Mouse (Mus musculus) hindbrain, embryonic 15.5 days (tissue): ENCODE data around the gene Fam107a. TPM values are rescaled to one million over a fixed set of nuclear protein-coding genes. Genes with fewer than 3 reads are reported as not detected.

Source experiments
- ATAC-seq: fragments of 200-750 bp; cut with Nextera tagmentation; 2 replicates; pipeline ENCODE4 v1.8.0; 2017; ENCODE audit warnings: low read depth, moderate number of reproducible peaks, moderate TSS enrichment; ENCODE audit not compliant: low FRiP score
- H3K27ac ChIP-seq: fragments of 300-500 bp; sonication (generic); replicated peaks from 2 replicates; pipeline ENCODE4 v1.5.1; 2015; ENCODE audit warnings: mild to moderate bottlenecking, inconsistent platforms
- H3K27me3 ChIP-seq: fragments of 300-500 bp; sonication (generic); 2 replicates; pipeline ENCODE4 v1.6.1; 2015; ENCODE audit warnings: control low read depth, inconsistent platforms
- H3K36me3 ChIP-seq: fragments of 300-500 bp; sonication (generic); 2 replicates; pipeline ENCODE4 v1.6.1; 2015; ENCODE audit warnings: control low read depth, inconsistent platforms
- H3K4me1 ChIP-seq: fragments of 300-500 bp; sonication (generic); replicated peaks from 2 replicates; pipeline ENCODE4 v1.6.1; 2015; ENCODE audit warnings: control low read depth, inconsistent platforms
- H3K4me2 ChIP-seq: fragments of 300-500 bp; sonication (generic); 2 replicates; pipeline ENCODE4 v1.6.1; 2015; ENCODE audit warnings: moderate library complexity, mild to moderate bottlenecking, inconsistent platforms
- H3K4me3 ChIP-seq: fragments of 300-500 bp; sonication (generic); 2 replicates; pipeline ENCODE4 v1.5.1; 2015; ENCODE audit warnings: mild to moderate bottlenecking, inconsistent platforms
- H3K9ac ChIP-seq: fragments of 300-500 bp; sonication (generic); 2 replicates; pipeline ENCODE4 v1.6.1; 2015; ENCODE audit warnings: inconsistent platforms
- H3K9me3 ChIP-seq: fragments of 300-500 bp; sonication (generic); 2 replicates; pipeline ENCODE4 v1.6.1; 2016; ENCODE audit warnings: control low read depth, inconsistent platforms
- WGBS: fragments of 180-500 bp; shearing (Covaris S2); methylation state at CpG from one replicate; pipeline ENCODE4 v1.1.7; 2015; 5-methylcytosine and 5-hydroxymethylcytosine counted together
- polyA plus RNA-seq: library from polyadenylated mRNA; unstranded; fragments of >200 nt; fragmentation: Nextera tagmentation; extraction: Ambion mirVana; gene quantifications from 2 replicates; pipeline ENCODE4 v1.2.1, GENCODE M21; 2015

Gene Fam107a
- polyA plus RNA-seq, 1 experiment from 2014 or later = 0.56 TPM

GRCm38 (mm10) chr14:8264378-8264777 lies 53.4 kb downstream of the Fam107a start:
- 94% methylated on average over 1 of the region's 1 CpGs for WGBS
- no peak overlapping the region for H3K27ac ChIP-seq
- H3K9me3 ChIP-seq = 0 out of 2 replicates have a peak, but pooled peaks cover 3% of the 10 kb centered on the region
- H3K9ac ChIP-seq = no peak overlapping the region
- no peaks in the 10 kb centered on the region for H3K27me3 ChIP-seq
- no peaks in the 10 kb centered on the region for H3K4me1 ChIP-seq
- no peak for ATAC-seq
- H3K4me2 ChIP-seq = no peak overlapping the region
- H3K4me3 ChIP-seq = no peak overlapping the region
- no peaks in the 10 kb centered on the region for H3K36me3 ChIP-seq

- no peak overlapping the region for H3K4me3 ChIP-seq
- H3K27me3 ChIP-seq = no peaks in the 10 kb centered on the region
- H3K4me2 ChIP-seq = no peak overlapping the region
- no peaks in the 10 kb centered on the region for H3K36me3 ChIP-seq
- H3K4me1 ChIP-seq = no peaks in the 10 kb centered on the region
- 0 out of 2 replicates have a peak, but pooled peaks cover 3% of the 10 kb centered on the region for H3K9me3 ChIP-seq
- 53% methylated on average over 1 of the region's 1 CpGs for WGBS
- H3K9ac ChIP-seq = no peak overlapping the region
- no peak overlapping the region for H3K27ac ChIP-seq
- ATAC-seq = no peak
Measured at GRCm38 (mm10) chr14:8262242-8262641, 55.6 kb downstream of the Fam107a start.

- WGBS = 83% methylated on average over 5 of the region's 5 CpGs
- H3K9ac ChIP-seq = no peak overlapping the region
Measured at GRCm38 (mm10) chr14:8260214-8260613, 57.6 kb downstream of the Fam107a start.

GRCm38 (mm10) chr14:8259166-8259565 lies 58.7 kb downstream of the Fam107a start, which contains the start of gene Acox2:
Gene Acox2, minus strand, starts transcription at chr14:8259353.
- ATAC-seq = no peak
- Histone ChIP-seq H3K4me3 (no peak within 1 kb of the TSS), H3K9me3 (no peaks in the 10 kb centered on the region), H3K27me3 (no peaks in the 10 kb centered on the region), H3K9ac (no peak within 1 kb of the TSS), H3K27ac (no peak within 1 kb of the TSS), H3K4me1 (no peaks in the 10 kb centered on the region), H3K4me2 (no peak within 1 kb of the TSS), H3K36me3 (no peaks in the 10 kb centered on the region)
- 87% methylated on average over 3 of the region's 3 CpGs for WGBS

More at GRCm38 (mm10) chr14:8260214-8260613, 57.6 kb downstream of the Fam107a start:
- H3K9me3 ChIP-seq = no peaks in the 10 kb centered on the region
- no peak overlapping the region for H3K27ac ChIP-seq
- no peaks in the 10 kb centered on the region for H3K27me3 ChIP-seq
- no peak overlapping the region for H3K4me3 ChIP-seq
- no peaks in the 10 kb centered on the region for H3K36me3 ChIP-seq
- ATAC-seq = no peak
- no peak overlapping the region for H3K4me2 ChIP-seq
- no peaks in the 10 kb centered on the region for H3K4me1 ChIP-seq

- ATAC-seq = no peak
- no peak overlapping the region for H3K4me2 ChIP-seq
- H3K27ac ChIP-seq = no peak overlapping the region
- H3K36me3 ChIP-seq = no peaks in the 10 kb centered on the region
- no peak overlapping the region for H3K4me3 ChIP-seq
- WGBS = 76% methylated on average over 3 of the region's 3 CpGs
- no peaks in the 10 kb centered on the region for H3K9me3 ChIP-seq
- no peaks in the 10 kb centered on the region for H3K4me1 ChIP-seq
- H3K27me3 ChIP-seq = no peaks in the 10 kb centered on the region
- no peak overlapping the region for H3K9ac ChIP-seq
Measured at GRCm38 (mm10) chr14:8258752-8259151, 59.1 kb downstream of the Fam107a start.

- WGBS = 48% methylated on average over 3 of the region's 3 CpGs
- no peak for ATAC-seq
- Histone ChIP-seq H3K4me2 (no peak overlapping the region), H3K4me3 (no peak overlapping the region), H3K27me3 (no peaks in the 10 kb centered on the region), H3K27ac (no peak overlapping the region), H3K9ac (no peak overlapping the region), H3K9me3 (no peaks in the 10 kb centered on the region), H3K4me1 (no peaks in the 10 kb centered on the region), H3K36me3 (no peaks in the 10 kb centered on the region)
Measured at GRCm38 (mm10) chr14:8258335-8258627, 59.5 kb downstream of the Fam107a start.

GRCm38 (mm10) chr14:8257521-8258334 lies 60.1 kb downstream of the Fam107a start:
- Histone ChIP-seq H3K27ac (no peak overlapping the region), H3K4me3 (no peak overlapping the region), H3K4me1 (no peaks in the 10 kb centered on the region), H3K9ac (no peak overlapping the region), H3K27me3 (no peaks in the 10 kb centered on the region), H3K4me2 (no peak overlapping the region), H3K9me3 (no peaks in the 10 kb centered on the region), H3K36me3 (no peaks in the 10 kb centered on the region)
- ATAC-seq = no peak
- 51% methylated on average over 7 of the region's 7 CpGs for WGBS

GRCm38 (mm10) chr14:8256881-8257280 lies 60.9 kb downstream of the Fam107a start:
- Histone ChIP-seq H3K36me3 (no peaks in the 10 kb centered on the region), H3K9ac (no peak overlapping the region), H3K4me1 (no peaks in the 10 kb centered on the region), H3K4me2 (no peak overlapping the region), H3K27ac (no peak overlapping the region), H3K27me3 (no peaks in the 10 kb centered on the region), H3K9me3 (no peaks in the 10 kb centered on the region), H3K4me3 (no peak overlapping the region)
- WGBS = 83% methylated on average over 5 of the region's 5 CpGs
- no peak for ATAC-seq

GRCm38 (mm10) chr14:8256072-8256471 lies 61.8 kb downstream of the Fam107a start:
- Histone ChIP-seq H3K36me3 (no peaks in the 10 kb centered on the region), H3K4me3 (no peak overlapping the region), H3K9me3 (no peaks in the 10 kb centered on the region), H3K9ac (no peak overlapping the region), H3K27ac (no peak overlapping the region), H3K4me2 (no peak overlapping the region), H3K4me1 (no peaks in the 10 kb centered on the region), H3K27me3 (no peaks in the 10 kb centered on the region)
- ATAC-seq = no peak
- WGBS = 74% methylated on average over 6 of the region's 6 CpGs

GRCm38 (mm10) chr14:8255076-8255729 lies 62.6 kb downstream of the Fam107a start:
- Histone ChIP-seq H3K4me1 (no peaks in the 10 kb centered on the region), H3K4me3 (no peak overlapping the region), H3K9me3 (no peaks in the 10 kb centered on the region), H3K9ac (no peak overlapping the region), H3K27me3 (no peaks in the 10 kb centered on the region), H3K27ac (no peak overlapping the region), H3K36me3 (no peaks in the 10 kb centered on the region), H3K4me2 (no peak overlapping the region)
- ATAC-seq = no peak
- 76% methylated on average over 7 of the region's 7 CpGs for WGBS

GRCm38 (mm10) chr14:8251330-8251885 lies 66.4 kb downstream of the Fam107a start:
- Histone ChIP-seq H3K9me3 (no peaks in the 10 kb centered on the region), H3K27me3 (no peaks in the 10 kb centered on the region), H3K27ac (no peak overlapping the region), H3K9ac (no peak overlapping the region), H3K4me2 (no peak overlapping the region), H3K4me1 (no peaks in the 10 kb centered on the region), H3K4me3 (no peak overlapping the region), H3K36me3 (no peaks in the 10 kb centered on the region)
- ATAC-seq = peak; percentile 65
- 84% methylated on average over 8 of the region's 8 CpGs for WGBS

- WGBS = 93% methylated on average over 9 of the region's 9 CpGs
Measured at GRCm38 (mm10) chr14:8250141-8250871, 67.5 kb downstream of the Fam107a start.

More at GRCm38 (mm10) chr14:8250141-8250871, 67.5 kb downstream of the Fam107a start:
- Histone ChIP-seq H3K27ac (no peak overlapping the region), H3K4me1 (no peaks in the 10 kb centered on the region), H3K4me3 (no peak overlapping the region), H3K4me2 (no peak overlapping the region), H3K9ac (no peak overlapping the region), H3K9me3 (no peaks in the 10 kb centered on the region), H3K27me3 (no peaks in the 10 kb centered on the region), H3K36me3 (no peaks in the 10 kb centered on the region)
- no peak for ATAC-seq
